Mouse (Mus musculus): ENCODE results near the gene Ccr3. TPM values are rescaled to one million over a fixed set of nuclear protein-coding genes. Genes with fewer than 3 reads are reported as not detected.
"Not testable (repeated sequence)": the region's sequence is repeated elsewhere in the genome, so short reads cannot be mapped to it uniquely, and the experiment has no call there.

Gene Ccr3
- polyA plus RNA-seq, 1 experiment from 2014 or later: not detected

DNA sequence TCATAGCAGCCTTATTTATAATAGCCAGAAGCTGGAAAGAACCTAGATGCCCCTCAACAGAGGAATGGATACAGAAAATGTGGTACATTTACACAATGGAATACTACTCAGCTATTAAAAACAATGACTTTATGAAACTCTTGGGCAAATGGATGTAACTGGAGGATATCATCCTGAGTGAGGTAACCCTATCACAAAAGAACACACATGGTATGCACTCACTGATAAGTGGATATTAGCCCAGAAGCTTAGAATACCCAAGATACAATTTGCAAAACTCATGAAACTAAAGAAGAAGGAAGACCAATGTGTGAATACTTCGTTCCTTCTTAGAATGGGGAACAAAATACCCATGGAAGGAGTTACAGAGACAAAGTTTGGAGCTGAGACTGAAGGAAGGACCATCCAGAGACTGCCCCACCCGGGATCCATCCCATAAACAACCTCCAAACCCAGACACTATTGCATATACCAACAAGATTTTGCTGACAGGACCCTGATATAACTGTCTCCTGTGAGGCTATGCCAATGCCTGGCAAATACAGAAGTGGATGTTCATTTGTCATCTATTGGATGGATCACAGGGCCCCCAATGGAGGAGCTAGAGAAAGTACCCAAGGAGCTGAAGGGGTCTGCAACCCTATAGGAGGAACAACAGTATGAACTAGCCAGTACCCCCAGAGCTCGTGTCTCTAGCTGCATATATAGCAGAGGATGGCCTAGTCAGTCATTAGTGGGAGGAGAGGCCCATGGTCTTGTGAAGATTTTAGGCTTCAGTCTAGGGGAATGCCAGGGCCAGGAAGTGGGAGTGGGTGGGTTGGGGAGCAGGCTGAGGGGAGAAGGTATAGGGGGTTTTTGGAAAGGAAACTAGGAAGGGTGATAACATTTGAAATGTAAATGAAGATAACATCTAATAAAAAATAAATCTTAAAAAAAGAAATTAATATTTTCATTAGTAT, 40.0 kb downstream of the Ccr3 start:
- not testable (repeated sequence) for H3K27me3 ChIP-seq (replicated peaks; ENCODE audit: control insufficient read depth, insufficient read depth, low read length); H3K4me2 ChIP-seq (ENCODE audit: low read length); H3K4me1 ChIP-seq (replicated peaks; ENCODE audit: control insufficient read depth, insufficient read depth, low read length); H3K36me3 ChIP-seq (ENCODE audit: control insufficient read depth, insufficient read depth, low read length); DNase-seq (ENCODE audit: low spot score); H3K9ac ChIP-seq (ENCODE audit: low read length); ATAC-seq (replicated peaks; ENCODE audit: low FRiP score, low TSS enrichment, low read depth); H3K4me3 ChIP-seq (ENCODE audit: low read depth, low read length); H3K9me3 ChIP-seq (ENCODE audit: control insufficient read depth, low read length); H3K27ac ChIP-seq (ENCODE audit: low read depth)
- 54% methylated on average over 3 of the region's 3 CpGs for WGBS

DNA sequence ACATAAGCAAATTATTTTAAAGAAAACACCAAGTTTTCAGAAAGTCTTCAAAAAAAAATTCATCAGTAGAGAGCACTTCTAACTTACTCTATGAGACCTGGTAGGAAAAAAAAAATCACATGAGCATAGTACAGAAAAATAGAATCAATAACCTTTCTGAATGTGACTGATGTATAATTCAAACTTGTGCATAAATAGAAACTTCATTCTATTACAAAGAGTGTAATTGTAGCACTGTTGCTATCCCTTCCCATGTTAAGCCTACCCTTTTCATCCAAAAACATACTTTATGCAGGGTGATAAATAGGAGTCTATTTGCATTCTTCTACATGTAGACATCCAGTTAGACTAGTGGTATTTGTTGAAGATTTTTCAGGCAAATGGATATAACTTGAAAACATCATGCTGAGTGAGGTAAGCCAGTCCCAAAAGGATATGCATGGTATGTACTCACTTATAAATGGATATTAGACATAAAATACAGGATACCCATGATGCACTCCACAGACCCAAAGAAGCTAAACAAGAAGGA, 44.9 kb downstream of the Ccr3 start:
- no peak overlapping the region for H3K9ac ChIP-seq (ENCODE audit: low read length)

DNA sequence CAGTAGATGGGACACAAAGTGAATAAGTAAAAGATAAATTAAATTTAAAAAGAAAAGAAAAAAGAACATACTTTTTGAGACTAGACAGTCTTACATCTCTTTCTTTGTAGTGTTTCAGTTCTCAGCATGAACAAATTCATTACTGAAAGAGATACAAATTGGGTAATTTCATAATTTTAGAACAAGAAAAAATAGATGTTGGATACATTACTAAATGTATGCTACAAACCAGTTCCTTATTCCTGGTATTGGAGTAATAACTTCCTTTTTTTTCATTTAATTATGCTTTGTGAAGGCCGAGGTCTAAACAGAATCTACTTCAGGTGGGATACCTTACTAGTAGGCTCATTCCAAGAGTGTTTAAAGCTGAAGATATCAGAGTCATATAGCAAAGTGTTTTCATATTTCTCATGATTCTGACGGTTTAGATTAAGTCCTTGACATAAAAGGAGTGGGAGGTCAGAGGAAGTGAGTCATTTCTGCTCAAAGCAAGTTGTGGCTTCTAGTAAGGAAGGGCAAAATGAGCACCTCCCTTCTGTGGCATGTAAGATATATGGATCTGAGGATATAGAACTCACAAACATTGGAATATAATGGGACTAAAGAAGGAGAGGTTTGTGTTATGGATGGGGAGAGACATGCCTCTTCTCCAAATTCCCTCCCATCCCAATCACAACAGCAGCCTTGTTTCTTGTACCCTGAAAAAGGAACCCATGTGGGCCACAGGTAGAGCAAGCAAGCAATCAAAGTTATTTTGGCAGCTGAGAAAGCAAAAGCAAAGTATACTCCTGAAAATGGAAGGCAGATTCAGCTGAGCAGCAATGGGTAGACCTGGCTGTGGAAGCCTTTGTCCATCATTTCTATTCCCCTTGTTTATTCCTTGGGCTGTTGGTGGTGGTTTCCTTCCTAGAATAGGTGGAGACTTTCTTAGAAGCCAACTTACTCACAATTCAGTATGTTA, 46.6 kb downstream of the Ccr3 start:
- no peaks in the 10 kb centered on the region for H3K27me3 ChIP-seq (replicated peaks; ENCODE audit: control insufficient read depth, insufficient read depth, low read length)
- 53% methylated on average over 2 of the region's 2 CpGs for WGBS
- no peaks in the 10 kb centered on the region for H3K36me3 ChIP-seq (ENCODE audit: control insufficient read depth, insufficient read depth, low read length)
- ATAC-seq (replicated peaks; ENCODE audit: low FRiP score, low TSS enrichment, low read depth) (no peak), DNase-seq (ENCODE audit: low spot score) (no peak)
- H3K4me1 ChIP-seq (replicated peaks; ENCODE audit: control insufficient read depth, insufficient read depth, low read length): no peaks in the 10 kb centered on the region
- H3K9me3 ChIP-seq (ENCODE audit: control insufficient read depth, low read length): no peaks in the 10 kb centered on the region
- H3K9ac ChIP-seq (ENCODE audit: low read length): no peak overlapping the region
- H3K27ac ChIP-seq (ENCODE audit: low read depth): no peak overlapping the region
- H3K4me3 ChIP-seq (ENCODE audit: low read depth, low read length): no peak overlapping the region
- H3K4me2 ChIP-seq (ENCODE audit: low read length): no peak overlapping the region

More for the DNA sequence above, 44.9 kb downstream of the Ccr3 start:
- no peak for ATAC-seq (replicated peaks; ENCODE audit: low FRiP score, low TSS enrichment, low read depth)
- Histone ChIP-seq H3K27ac (ENCODE audit: low read depth) (no peak overlapping the region), H3K4me1 (replicated peaks; ENCODE audit: control insufficient read depth, insufficient read depth, low read length) (no peaks in the 10 kb centered on the region), H3K9me3 (ENCODE audit: control insufficient read depth, low read length) (no peaks in the 10 kb centered on the region), H3K27me3 (replicated peaks; ENCODE audit: control insufficient read depth, insufficient read depth, low read length) (no peaks in the 10 kb centered on the region), H3K4me3 (ENCODE audit: low read depth, low read length) (no peak overlapping the region), H3K36me3 (ENCODE audit: control insufficient read depth, insufficient read depth, low read length) (no peaks in the 10 kb centered on the region), H3K4me2 (ENCODE audit: low read length) (no peak overlapping the region)
- DNase-seq (ENCODE audit: low spot score): no peak

DNA sequence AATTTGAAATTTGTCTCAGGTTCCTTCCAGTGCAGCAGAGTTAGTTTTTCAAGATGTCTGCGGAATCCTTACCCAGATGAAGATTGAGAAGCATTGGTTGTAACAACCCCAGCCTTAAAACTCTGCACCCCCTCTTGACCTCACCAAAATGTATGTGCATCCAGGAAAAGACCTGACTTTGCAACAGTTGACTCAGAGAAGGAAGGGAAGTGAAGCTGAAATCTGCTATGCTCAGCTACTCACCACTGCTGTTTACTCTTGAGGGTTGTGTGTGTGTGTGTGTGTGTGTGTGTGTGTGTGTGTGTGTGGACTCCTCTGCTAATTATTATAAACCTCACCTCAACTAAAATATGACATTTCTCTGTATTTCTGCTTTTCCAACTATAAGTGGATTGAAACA, 49.7 kb downstream of the Ccr3 start:
- H3K4me3 ChIP-seq (ENCODE audit: low read depth, low read length): no peak overlapping the region
- no peaks in the 10 kb centered on the region for H3K27me3 ChIP-seq (replicated peaks; ENCODE audit: control insufficient read depth, insufficient read depth, low read length)
- H3K4me2 ChIP-seq (ENCODE audit: low read length): no peak overlapping the region
- H3K9ac ChIP-seq (ENCODE audit: low read length): no peak overlapping the region
- no peaks in the 10 kb centered on the region for H3K4me1 ChIP-seq (replicated peaks; ENCODE audit: control insufficient read depth, insufficient read depth, low read length)
- DNase-seq (ENCODE audit: low spot score): no peak
- no peaks in the 10 kb centered on the region for H3K36me3 ChIP-seq (ENCODE audit: control insufficient read depth, insufficient read depth, low read length)
- no peak for ATAC-seq (replicated peaks; ENCODE audit: low FRiP score, low TSS enrichment, low read depth)
- no peak overlapping the region for H3K27ac ChIP-seq (ENCODE audit: low read depth)
- 85% methylated on average over 1 of the region's 1 CpGs for WGBS
- no peaks in the 10 kb centered on the region for H3K9me3 ChIP-seq (ENCODE audit: control insufficient read depth, low read length)

DNA sequence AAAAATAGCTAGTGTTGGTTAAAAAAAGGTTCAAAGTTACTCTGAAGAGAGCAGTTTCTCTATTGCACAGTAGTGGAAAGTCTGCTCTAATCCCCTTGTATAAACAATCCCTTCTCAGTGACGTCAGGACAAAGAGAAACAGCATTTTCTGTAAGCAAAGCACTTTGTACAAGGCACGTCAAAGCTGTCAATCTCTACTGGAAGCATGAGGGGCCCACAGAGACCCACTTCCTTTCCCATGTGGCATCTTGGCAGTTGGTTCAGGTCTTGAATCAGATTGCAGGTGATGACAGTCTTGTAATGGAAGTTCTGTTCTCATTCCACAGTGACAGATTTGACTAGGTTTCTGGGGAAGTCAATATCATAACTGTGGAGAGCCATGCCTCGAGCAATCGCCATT, 58.0 kb downstream of the Ccr3 start:
- ATAC-seq (replicated peaks; ENCODE audit: low FRiP score, low TSS enrichment, low read depth) (no peak), DNase-seq (ENCODE audit: low spot score) (no peak)
- H3K4me1 ChIP-seq (replicated peaks; ENCODE audit: control insufficient read depth, insufficient read depth, low read length): no peaks in the 10 kb centered on the region
- H3K27me3 ChIP-seq (replicated peaks; ENCODE audit: control insufficient read depth, insufficient read depth, low read length): no peaks in the 10 kb centered on the region
- no peak overlapping the region for H3K27ac ChIP-seq (ENCODE audit: low read depth)
- H3K36me3 ChIP-seq (ENCODE audit: control insufficient read depth, insufficient read depth, low read length): no peaks in the 10 kb centered on the region
- no peak overlapping the region for H3K4me3 ChIP-seq (ENCODE audit: low read depth, low read length)
- no peak overlapping the region for H3K4me2 ChIP-seq (ENCODE audit: low read length)
- H3K9me3 ChIP-seq (ENCODE audit: control insufficient read depth, low read length): no peaks in the 10 kb centered on the region
- WGBS: 52% methylated on average over 4 of the region's 4 CpGs
- no peak overlapping the region for H3K9ac ChIP-seq (ENCODE audit: low read length)

DNA sequence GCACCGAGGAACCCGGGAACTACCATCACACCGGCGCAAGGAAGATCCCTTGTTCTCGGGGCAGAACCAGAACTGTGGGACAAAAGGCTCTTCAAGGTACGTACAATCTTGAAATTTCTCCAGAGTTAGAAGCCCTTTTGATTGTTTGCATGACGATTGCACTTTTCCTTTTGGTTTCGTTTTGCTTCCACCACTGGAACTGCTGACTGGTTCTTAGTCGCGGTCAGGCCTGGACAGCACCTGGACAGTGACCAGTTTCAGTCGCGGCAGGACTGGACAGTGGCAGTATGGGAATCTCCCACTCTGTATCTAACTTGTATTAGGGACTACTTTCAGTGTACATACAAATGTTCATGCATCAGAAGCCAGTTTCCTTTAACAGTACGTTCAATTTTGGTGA, 58.7 kb downstream of the Ccr3 start:
- DNase-seq (ENCODE audit: low spot score); ATAC-seq (replicated peaks; ENCODE audit: low FRiP score, low TSS enrichment, low read depth); H3K4me1 ChIP-seq (replicated peaks; ENCODE audit: control insufficient read depth, insufficient read depth, low read length); H3K9me3 ChIP-seq (ENCODE audit: control insufficient read depth, low read length); H3K4me3 ChIP-seq (ENCODE audit: low read depth, low read length); H3K36me3 ChIP-seq (ENCODE audit: control insufficient read depth, insufficient read depth, low read length); H3K9ac ChIP-seq (ENCODE audit: low read length); H3K27me3 ChIP-seq (replicated peaks; ENCODE audit: control insufficient read depth, insufficient read depth, low read length); H3K4me2 ChIP-seq (ENCODE audit: low read length); H3K27ac ChIP-seq (ENCODE audit: low read depth): not testable (repeated sequence)
- WGBS: 93% methylated on average over 12 of the region's 13 CpGs

Other genes starting within 250 kb of the Ccr3 start
- 1.3 and 1.9 TPM in 2 replicates for gene Cxcr6, start 215.5 kb upstream of the Ccr3 start, polyA plus RNA-seq (2014; fragmentation: Nextera tagmentation; extraction: Ambion mirVana)
- 12.8 and 13.8 TPM in 2 replicates for gene Fyco1, start 170.1 kb upstream of the Ccr3 start, polyA plus RNA-seq (2014; fragmentation: Nextera tagmentation; extraction: Ambion mirVana)
- 0.04 and 0.05 TPM in 2 replicates for gene Xcr1, start 159.9 kb upstream of the Ccr3 start, polyA plus RNA-seq (2014; fragmentation: Nextera tagmentation; extraction: Ambion mirVana)
- 3.0 and 3.8 TPM in 2 replicates for gene Ccr1, start 53.3 kb upstream of the Ccr3 start, polyA plus RNA-seq (2014; fragmentation: Nextera tagmentation; extraction: Ambion mirVana)
- not detected in 2 replicates for gene Ccr1l1, start 43.6 kb upstream of the Ccr3 start, polyA plus RNA-seq (2014; fragmentation: Nextera tagmentation; extraction: Ambion mirVana)
- gene Ccr2, start 80.0 kb downstream of the Ccr3 start, polyA plus RNA-seq (2014; fragmentation: Nextera tagmentation; extraction: Ambion mirVana): 4.3 and 4.7 TPM in 2 replicates
- 0.77 and 1.7 TPM in 2 replicates for gene Ccr5, start 99.6 kb downstream of the Ccr3 start, polyA plus RNA-seq (2014; fragmentation: Nextera tagmentation; extraction: Ambion mirVana)